Mouse (Mus musculus): ENCODE measurements around the gene Lrrc4b. TPM values are rescaled to one million over a fixed set of nuclear protein-coding genes. Genes with fewer than 3 reads are reported as not detected.

Gene Lrrc4b
- polyA plus RNA-seq, 1 experiment from 2014 or later: 2.1 TPM

- 71% methylated on average over 15 of the region's 15 CpGs for WGBS
- peaks cover 11% of the 10 kb centered on the region for H3K36me3 ChIP-seq (replicated peaks)
- DNase-seq (ENCODE audit: extremely low spot score, low spot score): no peak
- H3K9me3 ChIP-seq: no peaks in the 10 kb centered on the region
- H3K27ac ChIP-seq: peak overlapping the region; percentile 87
- H3K27me3 ChIP-seq (ENCODE audit: poor library complexity, severe bottlenecking): peaks cover 20% of the 10 kb centered on the region
- peak overlapping the region; percentile 60 for H3K4me3 ChIP-seq
- peaks cover 78% of the 10 kb centered on the region for H3K4me1 ChIP-seq
Observed at GRCm38 (mm10) chr7:44468644-44469285, 39.9 kb downstream of the Lrrc4b start.

GRCm38 (mm10) chr7:44469677-44470675 lies 41.2 kb downstream of the Lrrc4b start:
- no peak for DNase-seq (ENCODE audit: extremely low spot score, low spot score)
- Histone ChIP-seq H3K9me3 (no peaks in the 10 kb centered on the region), H3K4me3 (peak overlapping the region; percentile 60; the same call in 1 of the 2 replicates), H3K27ac (peak overlapping the region; percentile 87), H3K27me3 (ENCODE audit: poor library complexity, severe bottlenecking) (peaks cover 21% of the 10 kb centered on the region), H3K4me1 (peaks cover 78% of the 10 kb centered on the region), H3K36me3 (replicated peaks) (0 out of 2 replicates have a peak, but pooled peaks cover 3% of the 10 kb centered on the region)
- 90% methylated on average over 16 of the region's 16 CpGs for WGBS

- 91% methylated on average over 16 of the region's 16 CpGs for WGBS
- Histone ChIP-seq H3K36me3 (replicated peaks) (0 out of 2 replicates have a peak, but pooled peaks cover 3% of the 10 kb centered on the region), H3K9me3 (no peaks in the 10 kb centered on the region), H3K27me3 (ENCODE audit: poor library complexity, severe bottlenecking) (peaks cover 30% of the 10 kb centered on the region), H3K27ac (peak overlapping the region; percentile 40; the same call in 1 of the 2 replicates), H3K4me3 (no peak overlapping the region), H3K4me1 (peaks cover 75% of the 10 kb centered on the region)
- DNase-seq (ENCODE audit: extremely low spot score, low spot score): no peak
Observed at GRCm38 (mm10) chr7:44470696-44471612, 42.1 kb downstream of the Lrrc4b start.

GRCm38 (mm10) chr7:44471880-44472557 lies 43.2 kb downstream of the Lrrc4b start:
- Histone ChIP-seq H3K27me3 (ENCODE audit: poor library complexity, severe bottlenecking) (peaks cover 41% of the 10 kb centered on the region), H3K36me3 (replicated peaks) (0 out of 2 replicates have a peak, but pooled peaks cover 3% of the 10 kb centered on the region), H3K27ac (no peak overlapping the region), H3K9me3 (no peaks in the 10 kb centered on the region), H3K4me1 (peaks cover 64% of the 10 kb centered on the region), H3K4me3 (no peak overlapping the region)
- no peak for DNase-seq (ENCODE audit: extremely low spot score, low spot score)
- WGBS: 49% methylated on average over 6 of the region's 6 CpGs

- H3K27ac ChIP-seq: 0 out of 2 replicates have a peak overlapping the region, but pooled peaks have one; percentile 62
- no peaks in the 10 kb centered on the region for H3K9me3 ChIP-seq
- DNase-seq (ENCODE audit: extremely low spot score, low spot score): no peak
- WGBS: 34% methylated on average over 1 of the region's 1 CpGs
- peaks cover 59% of the 10 kb centered on the region for H3K4me1 ChIP-seq
- H3K27me3 ChIP-seq (ENCODE audit: poor library complexity, severe bottlenecking): peaks cover 46% of the 10 kb centered on the region
- H3K36me3 ChIP-seq (replicated peaks): 0 out of 2 replicates have a peak, but pooled peaks cover 3% of the 10 kb centered on the region
- no peak overlapping the region for H3K4me3 ChIP-seq
Observed at GRCm38 (mm10) chr7:44472558-44472885, 43.7 kb downstream of the Lrrc4b start.

- WGBS: 66% methylated on average over 9 of the region's 9 CpGs
- peaks cover 52% of the 10 kb centered on the region for H3K27me3 ChIP-seq (ENCODE audit: poor library complexity, severe bottlenecking)
Observed at GRCm38 (mm10) chr7:44472961-44473646, 44.3 kb downstream of the Lrrc4b start.

GRCm38 (mm10) chr7:44474419-44474818 lies 45.6 kb downstream of the Lrrc4b start:
- H3K4me3 ChIP-seq: peak overlapping the region; percentile 14; the same call in 1 of the 2 replicates

More at GRCm38 (mm10) chr7:44472961-44473646, 44.3 kb downstream of the Lrrc4b start:
- Histone ChIP-seq H3K27ac (peak overlapping the region; percentile 62), H3K4me1 (peaks cover 58% of the 10 kb centered on the region), H3K9me3 (no peaks in the 10 kb centered on the region), H3K4me3 (no peak overlapping the region), H3K36me3 (replicated peaks) (0 out of 2 replicates have a peak, but pooled peaks cover 3% of the 10 kb centered on the region)
- no peak for DNase-seq (ENCODE audit: extremely low spot score, low spot score)

GRCm38 (mm10) chr7:44475046-44475614 lies 46.3 kb downstream of the Lrrc4b start:
- DNase-seq (ENCODE audit: extremely low spot score, low spot score): no peak
- Histone ChIP-seq H3K9me3 (no peaks in the 10 kb centered on the region), H3K27me3 (ENCODE audit: poor library complexity, severe bottlenecking) (peaks cover 72% of the 10 kb centered on the region), H3K4me1 (peaks cover 42% of the 10 kb centered on the region), H3K36me3 (replicated peaks) (no peaks in the 10 kb centered on the region), H3K4me3 (no peak overlapping the region), H3K27ac (peak overlapping the region; percentile 62)
- WGBS: 36% methylated on average over 5 of the region's 5 CpGs

More at GRCm38 (mm10) chr7:44474419-44474818, 45.6 kb downstream of the Lrrc4b start:
- Histone ChIP-seq H3K9me3 (no peaks in the 10 kb centered on the region), H3K27ac (peak overlapping the region; percentile 62), H3K27me3 (ENCODE audit: poor library complexity, severe bottlenecking) (peaks cover 65% of the 10 kb centered on the region), H3K4me1 (peaks cover 45% of the 10 kb centered on the region), H3K36me3 (replicated peaks) (0 out of 2 replicates have a peak, but pooled peaks cover 3% of the 10 kb centered on the region)
- no peak for DNase-seq (ENCODE audit: extremely low spot score, low spot score)
- 13% methylated on average over 4 of the region's 4 CpGs for WGBS

GRCm38 (mm10) chr7:44482836-44483435 lies 54.1 kb downstream of the Lrrc4b start:
- Histone ChIP-seq H3K27me3 (ENCODE audit: poor library complexity, severe bottlenecking) (peaks cover 49% of the 10 kb centered on the region), H3K9me3 (no peaks in the 10 kb centered on the region), H3K4me3 (no peak overlapping the region), H3K4me1 (peaks cover 10% of the 10 kb centered on the region), H3K36me3 (replicated peaks) (no peaks in the 10 kb centered on the region), H3K27ac (0 out of 2 replicates have a peak overlapping the region, but pooled peaks have one; percentile 15)
- DNase-seq (ENCODE audit: extremely low spot score, low spot score): no peak
- WGBS: 81% methylated on average over 3 of the region's 3 CpGs

- H3K27me3 ChIP-seq (ENCODE audit: poor library complexity, severe bottlenecking): peaks cover 37% of the 10 kb centered on the region
- DNase-seq (ENCODE audit: extremely low spot score, low spot score): no peak
- peaks cover 9% of the 10 kb centered on the region for H3K36me3 ChIP-seq (replicated peaks)
- no peak overlapping the region for H3K27ac ChIP-seq
- peaks cover 10% of the 10 kb centered on the region for H3K4me1 ChIP-seq
- WGBS: 100% methylated on average over 1 of the region's 1 CpGs
- H3K4me3 ChIP-seq: no peak overlapping the region
- H3K9me3 ChIP-seq: no peaks in the 10 kb centered on the region
Observed at GRCm38 (mm10) chr7:44484109-44484508, 55.3 kb downstream of the Lrrc4b start.
